Mouse (Mus musculus) hematopoietic multipotent progenitor cell, adult 10-12 weeks (in vitro differentiated cells): ENCODE measurements around the gene Fgf11. TPM values are rescaled to one million over a fixed set of nuclear protein-coding genes. Genes with fewer than 3 reads are reported as not detected.

Experiments
- polyA plus RNA-seq: library from polyadenylated mRNA; stranded (reverse); fragments of >175 nt; gene quantifications from 2 replicates; pipeline ENCODE4 v1.2.3, GENCODE M21; 2012; ENCODE audit warnings: low replicate concordance

The Fgf11 gene
- polyA plus RNA-seq, result 0.86 and 1.1 TPM in 2 replicates

DNA sequence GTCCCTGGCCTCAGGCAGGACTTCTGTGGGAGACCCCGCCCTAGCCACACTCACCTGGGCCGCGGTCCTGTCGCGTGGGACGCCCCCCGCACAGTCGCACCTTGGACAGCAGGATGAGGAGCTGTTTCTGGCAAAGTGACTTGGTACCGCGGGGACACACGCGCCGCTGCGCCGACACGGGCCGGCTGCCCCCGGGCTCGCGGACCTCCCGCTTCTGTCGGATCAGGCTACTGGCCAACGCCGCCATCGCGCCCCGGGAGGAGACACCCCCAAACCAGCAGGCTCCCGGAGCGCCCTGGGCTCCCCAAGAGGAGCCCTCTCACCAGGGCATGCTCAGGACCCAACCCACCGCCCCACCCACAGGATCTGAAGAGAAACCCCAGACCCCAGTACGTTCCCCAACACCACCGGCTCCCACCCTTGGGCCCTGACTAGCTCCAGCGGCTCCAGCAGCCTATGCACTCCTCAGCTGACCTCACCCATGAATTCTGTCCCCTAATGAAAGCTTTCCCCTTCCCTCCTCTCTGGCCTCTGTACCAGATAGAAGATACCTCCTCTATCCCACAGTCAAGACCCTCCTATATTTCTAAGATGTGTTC lies at the start of gene Fgf11:
Gene Fgf11 (minus strand): TSS at position 479 of the 599 bp plus-strand sequence.

DNA sequence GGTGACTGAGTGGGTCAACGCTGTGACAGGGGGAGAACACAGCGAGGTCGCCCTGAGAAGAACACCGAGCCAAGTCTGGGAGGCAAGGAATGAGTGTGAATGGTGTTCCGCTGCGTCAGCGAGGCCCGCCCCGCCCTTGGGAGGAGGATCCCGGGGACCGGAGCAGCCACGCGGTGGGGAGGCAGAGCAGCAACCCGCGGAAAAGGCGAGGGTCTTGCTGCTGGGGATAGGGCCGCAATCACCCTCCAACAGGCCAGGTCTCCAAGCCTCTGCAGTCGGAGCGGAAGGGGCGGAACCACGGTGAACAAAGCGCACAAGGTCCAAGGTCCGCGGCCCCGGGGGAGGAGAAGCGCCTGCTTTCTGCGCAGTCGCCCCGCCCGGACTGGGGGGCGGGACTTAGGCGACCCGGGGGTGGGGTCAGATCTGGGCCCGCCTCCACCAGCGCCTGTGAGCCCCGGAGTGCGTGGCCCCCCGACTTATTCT lies 44.6 kb upstream of the Fgf11 start, which contains the start of gene Plscr3:
Gene Plscr3 (plus strand): TSS at position 179 of the 483 bp plus-strand sequence.

DNA sequence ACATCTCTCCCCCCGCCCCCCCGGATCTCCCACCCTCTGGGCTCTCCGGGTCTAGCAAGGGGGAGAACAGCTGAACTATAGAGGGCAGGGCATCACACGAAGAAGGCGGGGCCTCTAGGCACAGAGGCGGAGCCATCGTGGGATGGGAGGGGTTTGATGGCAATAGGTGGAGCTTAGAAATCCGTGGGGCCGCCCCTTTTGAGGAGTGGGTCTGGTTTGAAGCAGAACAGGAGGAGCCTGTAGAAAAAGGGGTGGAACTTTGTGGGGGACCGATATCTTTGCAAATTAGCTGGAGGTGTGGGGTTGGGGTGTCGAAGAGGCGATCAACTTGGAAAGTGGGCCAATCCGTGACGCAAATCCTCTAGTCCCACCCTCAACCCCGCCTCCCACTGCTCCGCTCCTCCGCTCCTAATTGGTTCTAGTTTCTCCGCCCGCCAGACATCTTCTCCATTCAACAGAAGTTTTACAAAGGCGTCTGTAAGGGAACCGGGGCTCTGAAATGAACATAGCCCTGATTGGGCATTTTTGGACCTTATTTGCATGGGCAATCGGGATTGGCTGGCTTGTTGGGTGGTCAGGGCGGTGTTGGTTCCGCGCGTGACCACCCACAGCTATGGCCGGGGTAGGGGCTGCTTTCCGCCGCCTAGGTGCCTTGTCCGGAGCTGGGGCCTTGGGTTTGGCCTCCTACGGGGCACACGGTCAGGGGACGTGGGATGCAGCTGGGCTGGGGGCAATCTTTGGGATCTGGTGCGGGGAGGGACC lies 36.5 kb upstream of the Fgf11 start, which contains the start of gene Tmem256:
Gene Tmem256 (plus strand): TSS at position 563 of the 762 bp plus-strand sequence.

DNA sequence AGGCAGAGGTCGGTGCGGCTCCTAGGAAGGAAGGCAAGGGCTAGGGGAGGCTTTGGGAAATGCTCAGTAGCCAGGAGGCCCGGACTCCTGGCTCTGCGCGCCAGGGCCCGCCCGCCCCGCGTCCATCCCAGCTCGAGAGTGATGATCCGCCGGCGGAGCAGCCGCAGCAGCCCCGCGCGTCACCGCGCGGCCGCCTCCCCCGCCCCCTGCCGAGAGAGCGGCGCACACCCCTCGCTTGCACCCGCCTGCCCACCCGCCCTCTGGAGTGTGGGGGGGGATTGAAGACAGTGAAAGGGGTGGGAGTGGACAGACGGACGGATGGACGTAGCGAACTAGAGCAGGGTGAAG lies 35.9 kb upstream of the Fgf11 start, which contains the start of gene Nlgn2:
Gene Nlgn2 (minus strand): TSS at position 181 of the 348 bp plus-strand sequence.

DNA sequence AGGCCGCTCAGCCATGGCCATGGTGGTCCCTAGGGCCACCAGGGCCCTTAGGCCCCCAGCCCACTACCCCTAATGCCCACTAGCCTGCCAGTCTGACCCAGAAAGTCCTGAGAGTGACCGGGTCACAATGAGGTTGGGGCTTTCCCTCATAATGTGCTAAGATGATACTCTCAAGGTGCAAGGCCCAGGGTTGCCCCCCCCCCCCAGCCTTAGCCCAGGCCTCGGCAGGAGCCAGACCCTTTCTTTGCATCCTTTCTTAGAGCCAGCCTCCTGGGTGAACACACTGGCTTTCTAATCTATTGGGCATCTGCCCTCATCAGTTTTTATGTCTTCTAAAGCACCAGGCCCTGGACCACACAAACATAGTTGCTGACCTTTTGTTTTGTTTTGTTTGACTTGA lies 20.4 kb upstream of the Fgf11 start, which contains the start of gene Spem1:
Gene Spem1 (minus strand): TSS at position 101 of the 400 bp plus-strand sequence.

DNA sequence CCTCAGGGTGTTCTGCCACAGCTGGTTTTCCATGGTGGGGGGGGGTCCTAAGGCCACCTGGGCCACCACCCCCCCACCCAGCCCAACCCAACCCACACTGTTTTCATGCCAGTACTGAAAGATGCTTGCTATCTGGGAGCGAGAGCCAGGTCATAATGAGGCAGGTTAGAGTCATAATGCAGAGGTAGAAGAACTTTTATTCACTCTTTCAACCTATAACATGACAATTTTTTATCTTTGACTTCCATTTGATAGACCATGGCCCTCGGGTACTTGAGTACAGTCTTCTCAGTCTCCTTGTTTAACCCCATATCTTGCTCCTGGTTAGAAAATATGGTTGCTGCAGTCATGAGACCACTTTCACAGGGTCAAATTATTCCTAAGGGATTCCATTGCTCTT lies 16.7 kb upstream of the Fgf11 start, which contains the start of gene Spem2:
Gene Spem2 (minus strand): TSS at position 101 of the 400 bp plus-strand sequence.

DNA sequence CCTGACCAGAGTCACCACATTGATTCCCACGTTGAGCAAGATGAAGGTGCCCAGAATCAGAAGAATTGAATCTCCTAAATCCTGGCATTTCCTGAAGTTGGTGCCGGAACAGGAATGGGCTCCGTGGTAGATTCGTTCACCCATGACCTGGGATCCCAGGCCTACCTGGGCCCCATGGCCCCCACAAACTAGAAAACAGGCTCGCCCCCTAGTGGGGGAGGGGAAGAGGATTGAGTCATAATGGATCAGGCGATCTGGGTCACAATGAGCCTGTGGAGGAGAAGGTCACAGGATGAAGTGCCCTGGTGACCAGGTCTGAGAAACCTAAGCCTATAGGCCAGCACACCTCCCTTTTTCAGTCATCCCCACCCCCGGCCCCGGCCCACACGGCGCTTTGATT lies 13.5 kb upstream of the Fgf11 start, which contains the start of gene Gm39566:
Gene Gm39566 (minus strand): TSS at position 144 of the 400 bp plus-strand sequence.

DNA sequence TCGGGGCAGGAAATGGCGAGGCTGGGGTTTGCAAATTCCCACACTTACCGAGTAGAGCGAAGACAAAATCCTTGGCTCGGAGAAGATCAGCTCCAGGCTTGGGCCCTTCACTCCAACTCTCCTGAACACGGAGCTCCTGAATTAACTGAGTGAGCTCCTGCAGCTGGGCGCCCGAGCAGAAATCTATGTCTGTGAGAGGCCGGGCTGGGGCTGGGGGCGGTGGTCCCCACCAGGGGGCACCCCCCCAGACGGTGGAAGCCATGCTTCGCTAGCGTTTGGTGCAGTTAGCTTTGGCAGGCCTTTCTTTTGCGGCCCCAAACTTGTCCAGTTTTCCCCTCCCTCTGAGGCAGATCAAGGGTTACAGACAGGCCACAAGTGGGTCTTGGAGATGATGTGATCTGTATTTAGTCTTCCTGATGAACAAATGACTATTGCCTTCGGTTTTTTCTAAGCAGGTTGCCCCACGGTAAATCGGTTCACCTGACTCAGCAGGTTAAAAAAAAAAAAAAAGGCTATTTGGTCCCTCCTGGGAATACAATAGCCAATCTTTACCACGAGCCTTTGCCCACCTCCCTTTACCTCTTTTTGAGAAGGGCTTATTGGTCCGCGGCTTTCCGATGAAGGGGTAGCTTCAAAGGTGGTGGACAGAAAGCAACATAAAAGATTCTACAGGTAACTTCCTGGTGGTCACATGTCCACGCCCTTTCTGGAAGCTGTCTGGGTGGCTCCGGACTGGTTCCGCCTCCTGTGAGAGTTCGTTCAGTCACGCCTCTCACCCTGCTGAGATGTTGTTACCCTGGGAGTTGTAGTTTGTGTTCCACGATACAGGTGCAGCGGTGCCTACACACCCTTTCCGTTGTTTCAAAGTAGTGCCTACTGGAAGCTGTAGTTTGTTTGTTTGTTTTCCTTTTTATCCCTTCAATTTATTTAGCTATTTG lies 3.6 kb upstream of the Fgf11 start, which contains the start of gene Tmem102:
Gene Tmem102 (minus strand): TSS at position 653 of the 938 bp plus-strand sequence.

DNA sequence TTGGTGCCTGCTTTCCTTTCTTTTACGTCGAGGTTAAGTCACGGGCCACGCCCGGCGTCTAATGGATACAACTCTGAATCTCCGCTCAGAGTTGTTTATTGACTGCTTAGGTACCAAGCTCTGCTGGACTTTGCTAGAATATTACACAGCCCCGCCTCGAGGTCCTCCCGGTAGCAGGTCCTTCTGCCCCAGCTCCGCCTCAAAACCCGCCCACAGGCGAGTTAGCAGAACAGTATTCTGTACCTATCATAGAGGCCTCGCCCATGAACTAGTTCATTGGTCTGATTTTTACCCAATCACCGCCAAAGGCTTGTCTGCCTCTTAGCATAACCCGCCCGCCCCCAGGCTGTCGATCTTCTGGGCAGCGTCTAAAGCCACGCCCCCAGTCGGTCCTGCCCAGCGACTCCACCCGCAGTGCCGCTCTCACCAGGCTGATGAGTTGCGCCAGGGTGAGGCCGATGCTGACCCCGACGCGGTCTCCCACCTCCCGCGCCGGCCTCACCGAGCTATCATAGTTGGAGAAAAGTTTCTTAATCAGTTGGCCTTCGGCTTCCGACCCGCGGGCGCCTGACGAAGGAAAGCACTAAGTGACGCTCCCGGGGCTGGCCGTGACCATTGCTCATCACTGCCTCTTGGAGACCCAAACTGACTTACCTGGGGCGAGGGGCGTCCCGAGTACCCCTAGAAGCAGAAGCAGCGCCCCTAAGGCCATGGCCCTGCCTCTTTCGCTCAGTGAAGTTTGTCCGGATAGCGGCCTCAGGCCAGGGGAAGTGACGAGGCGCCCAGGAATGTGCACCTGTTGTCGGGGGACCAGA lies 6.3 kb downstream of the Fgf11 start, which contains the start of gene Chrnb1:
Gene Chrnb1 (minus strand): TSS at position 776 of the 815 bp plus-strand sequence.

DNA sequence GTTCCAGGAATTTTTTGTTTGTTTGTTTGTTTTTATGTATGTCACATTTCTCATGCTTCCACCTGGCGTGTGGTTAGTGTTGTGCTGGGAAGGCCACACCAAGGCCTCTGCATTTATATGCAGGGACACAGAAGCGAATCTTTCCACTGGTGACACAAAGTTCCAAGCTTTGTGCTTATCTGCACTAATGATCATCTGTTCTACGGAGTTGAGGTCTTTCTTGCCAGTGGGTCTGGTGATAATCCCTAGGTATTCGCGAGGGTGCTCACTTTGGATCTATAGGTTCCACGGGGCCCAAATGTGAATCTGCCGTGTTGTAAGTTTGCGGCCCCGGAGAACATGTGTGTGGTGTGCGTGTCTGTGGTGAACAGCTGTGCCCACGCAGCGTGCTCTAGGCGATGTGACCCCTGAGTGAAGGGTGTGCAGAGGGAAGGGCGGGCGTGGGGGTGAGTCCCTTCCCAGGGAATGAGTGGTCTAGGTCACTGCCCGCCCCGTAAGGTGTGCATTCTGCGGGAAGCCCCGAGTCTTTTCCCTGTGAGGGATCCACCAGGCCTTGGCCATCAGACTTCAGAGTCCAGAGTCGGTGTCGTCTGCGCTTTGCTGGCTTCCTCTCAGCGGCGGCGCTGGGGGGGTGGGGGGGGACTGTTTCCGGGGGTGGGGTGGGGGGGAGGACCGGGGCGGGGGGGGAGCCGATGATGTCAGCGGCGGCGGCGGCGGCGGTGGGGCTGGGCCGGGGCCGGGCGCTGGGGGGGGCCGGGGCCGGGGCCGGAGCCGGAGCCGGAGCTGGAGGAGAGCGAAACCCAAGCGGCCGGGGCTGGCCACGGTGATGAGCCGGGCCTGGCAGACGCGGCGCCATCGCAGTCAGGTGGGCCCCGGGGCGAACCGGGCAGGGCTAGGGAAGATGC lies 36.2 kb downstream of the Fgf11 start, which contains the start of gene Zbtb4:
Gene Zbtb4 (plus strand): TSS at position 692 of the 905 bp plus-strand sequence.

DNA sequence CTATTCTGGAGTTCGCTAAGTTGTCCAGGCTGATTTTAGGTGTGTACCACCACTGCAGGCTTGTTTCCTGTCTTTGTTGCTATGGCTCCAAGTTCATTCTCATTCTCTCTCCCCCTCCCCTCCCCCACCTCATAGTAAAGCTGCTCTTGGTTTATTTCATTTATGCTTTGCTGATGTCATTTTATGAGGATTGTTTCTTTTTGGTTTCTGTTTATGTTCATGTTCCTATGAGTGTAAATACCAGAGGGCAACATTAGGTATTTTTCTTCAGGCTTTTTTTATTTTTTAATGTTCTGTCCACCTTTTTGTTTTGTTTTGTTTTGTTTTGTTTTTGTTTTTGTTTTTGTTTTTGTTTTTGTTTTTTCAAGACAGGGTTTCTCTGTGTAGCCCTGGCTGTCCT lies 39.8 kb downstream of the Fgf11 start, which contains the start of gene Slc35g3:
Gene Slc35g3 (minus strand): TSS at position 101 of the 400 bp plus-strand sequence.

DNA sequence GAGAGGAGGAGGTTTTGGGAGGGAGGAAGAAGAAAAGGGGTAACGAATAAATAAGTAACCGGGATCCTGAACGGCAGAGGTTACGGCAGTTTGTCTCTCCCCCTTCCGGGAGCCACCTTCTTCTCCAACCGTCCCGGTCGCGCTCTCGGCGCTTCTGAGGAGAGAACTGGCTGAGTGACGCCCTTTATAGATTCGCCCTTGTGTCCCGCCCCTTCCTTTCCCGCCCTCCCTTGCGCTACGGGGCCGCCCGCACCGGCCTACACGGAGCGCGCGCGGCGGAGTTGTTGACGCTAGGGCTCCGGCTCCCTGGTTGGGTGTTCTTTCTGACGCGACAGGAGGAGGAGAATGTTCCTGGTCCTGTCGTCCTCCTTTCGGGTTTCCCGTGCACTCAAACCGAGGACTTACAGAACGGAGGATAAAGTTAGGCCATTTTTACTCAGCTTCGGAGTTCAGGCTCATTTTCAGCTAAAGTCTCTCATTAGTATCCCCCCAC lies 43.1 kb downstream of the Fgf11 start, which contains the start of gene Polr2a:
Gene Polr2a (minus strand): TSS at position 160 of the 493 bp plus-strand sequence.

Other genes starting within 250 kb of the Fgf11 start
- 0.63 and 0.73 TPM in 2 replicates for gene Efnb3, start 241.7 kb downstream of the Fgf11 start, polyA plus RNA-seq
- 2.2 and 18.6 TPM in 2 replicates for gene Wrap53, start 221.6 kb downstream of the Fgf11 start, polyA plus RNA-seq
- gene Trp53, start 221.5 kb downstream of the Fgf11 start, polyA plus RNA-seq, result 109 and 132 TPM in 2 replicates
- gene Atp1b2, start 195.9 kb downstream of the Fgf11 start, polyA plus RNA-seq, result 2.5 and 19.1 TPM in 2 replicates
- not detected in 2 replicates for gene Shbg, start 184.0 kb downstream of the Fgf11 start, polyA plus RNA-seq
- gene Sat2, start 179.8 kb downstream of the Fgf11 start, polyA plus RNA-seq, result not detected in 2 replicates
- 66.7 and 112 TPM in 2 replicates for gene Fxr2, start 168.9 kb downstream of the Fgf11 start, polyA plus RNA-seq
- 0.34 and 0.66 TPM in 2 replicates for gene Sox15, start 146.5 kb downstream of the Fgf11 start, polyA plus RNA-seq
- gene Mpdu1, start 139.2 kb downstream of the Fgf11 start, polyA plus RNA-seq, result 30.6 and 38.5 TPM in 2 replicates
- gene Cd68, start 135.7 kb downstream of the Fgf11 start, polyA plus RNA-seq, result 57.5 and 132 TPM in 2 replicates
- 136 and 185 TPM in 2 replicates for gene Eif4a1, start 129.4 kb downstream of the Fgf11 start, polyA plus RNA-seq
- gene Senp3, start 119.8 kb downstream of the Fgf11 start, polyA plus RNA-seq, result 60.8 and 121 TPM in 2 replicates
- 2.6 and 5.5 TPM in 2 replicates for gene Tnfsf13, start 116.1 kb downstream of the Fgf11 start, polyA plus RNA-seq
- gene Tnfsf12, start 106.0 kb downstream of the Fgf11 start, polyA plus RNA-seq, result 17.2 and 26.3 TPM in 2 replicates
- 5.4 and 13.6 TPM in 2 replicates for gene Tnfsfm13, start 105.8 kb downstream of the Fgf11 start, polyA plus RNA-seq
- 127 and 149 TPM in 2 replicates for gene Polr2a, start 43.2 kb downstream of the Fgf11 start, polyA plus RNA-seq
- not detected in 2 replicates for gene Slc35g3, start 39.9 kb downstream of the Fgf11 start, polyA plus RNA-seq
- 133 and 229 TPM in 2 replicates for gene Zbtb4, start 35.9 kb downstream of the Fgf11 start, polyA plus RNA-seq
- gene Chrnb1, start 5.9 kb downstream of the Fgf11 start, polyA plus RNA-seq, result 2.3 and 2.5 TPM in 2 replicates
- gene Tmem102, start 3.8 kb upstream of the Fgf11 start, polyA plus RNA-seq, result 0.17 and 0.45 TPM in 2 replicates
- gene Gm39566, start 13.4 kb upstream of the Fgf11 start, polyA plus RNA-seq, result not detected in 2 replicates
- not detected in 2 replicates for gene Spem2, start 16.6 kb upstream of the Fgf11 start, polyA plus RNA-seq
- gene Spem1, start 20.3 kb upstream of the Fgf11 start, polyA plus RNA-seq, result not detected in 2 replicates
- gene Nlgn2, start 35.9 kb upstream of the Fgf11 start, polyA plus RNA-seq, result 3.5 and 7.7 TPM in 2 replicates
- gene Tmem256, start 36.7 kb upstream of the Fgf11 start, polyA plus RNA-seq, result 239 and 507 TPM in 2 replicates
- 37.9 and 61.0 TPM in 2 replicates for gene Plscr3, start 44.5 kb upstream of the Fgf11 start, polyA plus RNA-seq
- gene Tnk1, start 56.9 kb upstream of the Fgf11 start, polyA plus RNA-seq, result 1.7 TPM in 1 of 2 replicates, not detected in the other
- not detected in 2 replicates for gene Tmem95, start 76.2 kb upstream of the Fgf11 start, polyA plus RNA-seq
- 3.0 and 3.7 TPM in 2 replicates for gene Kctd11, start 79.5 kb upstream of the Fgf11 start, polyA plus RNA-seq
- gene Acap1, start 93.7 kb upstream of the Fgf11 start, polyA plus RNA-seq, result 193 and 275 TPM in 2 replicates
- gene 2810408A11Rik, start 99.1 kb upstream of the Fgf11 start, polyA plus RNA-seq, result 1.1 and 1.5 TPM in 2 replicates
- gene Neurl4, start 99.2 kb upstream of the Fgf11 start, polyA plus RNA-seq, result 67.4 and 137 TPM in 2 replicates
- 109 and 212 TPM in 2 replicates for gene Gps2, start 112.0 kb upstream of the Fgf11 start, polyA plus RNA-seq
- 938 and 1,043 TPM in 2 replicates for gene Eif5a, start 120.1 kb upstream of the Fgf11 start, polyA plus RNA-seq
- gene Ybx2, start 133.9 kb upstream of the Fgf11 start, polyA plus RNA-seq, result 0.54 and 2.7 TPM in 2 replicates
- gene Slc2a4, start 146.3 kb upstream of the Fgf11 start, polyA plus RNA-seq, result 15.8 TPM in 1 of 2 replicates, not detected in the other
- 0.27 and 0.88 TPM in 2 replicates for gene Cldn7, start 162.9 kb upstream of the Fgf11 start, polyA plus RNA-seq
- 123 and 255 TPM in 2 replicates for gene Ctdnep1, start 179.3 kb upstream of the Fgf11 start, polyA plus RNA-seq
- 11.9 and 17.1 TPM in 2 replicates for gene Elp5, start 180.7 kb upstream of the Fgf11 start, polyA plus RNA-seq
- 344 and 452 TPM in 2 replicates for gene Gabarap, start 189.3 kb upstream of the Fgf11 start, polyA plus RNA-seq
- 67.4 and 84.5 TPM in 2 replicates for gene Phf23, start 193.9 kb upstream of the Fgf11 start, polyA plus RNA-seq
- 49.3 and 51.4 TPM in 2 replicates for gene Dvl2, start 198.7 kb upstream of the Fgf11 start, polyA plus RNA-seq
- 24.5 and 32.0 TPM in 2 replicates for gene Acadvl, start 213.6 kb upstream of the Fgf11 start, polyA plus RNA-seq
- 12.5 and 18.5 TPM in 2 replicates for gene Dlg4, start 215.1 kb upstream of the Fgf11 start, polyA plus RNA-seq